Mouse (Mus musculus): ENCODE results near the gene Olfr730.

Gene Olfr730

DNA sequence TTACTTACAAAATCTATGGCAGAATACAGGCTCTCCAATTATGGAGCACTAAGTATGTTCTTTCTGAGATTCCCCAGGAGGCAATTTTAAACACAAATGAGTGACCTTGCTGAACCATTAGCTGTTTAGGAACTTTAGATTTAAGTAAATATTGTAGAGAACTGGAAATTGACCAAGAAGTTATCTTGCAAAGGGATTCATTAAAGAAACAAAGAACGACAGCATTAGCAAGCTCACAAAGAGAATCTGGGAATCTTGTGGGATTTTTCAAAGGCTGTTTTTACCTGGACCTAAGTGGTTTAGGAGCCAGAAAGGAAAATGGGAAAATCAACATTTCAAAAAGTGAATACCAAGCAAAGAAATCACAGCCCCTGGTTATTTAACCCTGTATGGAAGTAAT, at the start of gene Olfr730:
Gene Olfr730 (minus strand): TSS at position 101 of the 400 bp plus-strand sequence.
- no peak for DNase-seq

DNA sequence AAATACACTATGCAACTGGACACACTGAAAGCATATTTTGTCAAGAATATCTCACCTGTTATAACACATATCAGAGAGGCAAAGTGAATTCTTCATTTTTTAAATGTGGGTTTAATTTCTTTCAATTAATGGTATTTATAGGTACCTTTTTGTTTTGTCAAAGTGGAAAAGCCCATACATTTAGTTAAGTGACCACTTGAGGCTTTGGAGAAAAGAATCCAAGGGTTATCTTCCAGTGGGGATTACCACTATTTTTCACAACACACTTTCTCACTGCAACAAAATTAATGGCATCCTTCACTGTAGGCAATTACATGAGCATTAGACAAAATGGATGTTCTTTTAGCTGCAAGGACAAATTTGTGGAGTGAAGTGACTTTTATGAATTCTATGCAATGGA, 35.2 kb downstream of the Olfr730 start, which contains the start of gene Olfr729:
Gene Olfr729 (minus strand): TSS at position 101 of the 400 bp plus-strand sequence.
- DNase-seq = no peak

DNA sequence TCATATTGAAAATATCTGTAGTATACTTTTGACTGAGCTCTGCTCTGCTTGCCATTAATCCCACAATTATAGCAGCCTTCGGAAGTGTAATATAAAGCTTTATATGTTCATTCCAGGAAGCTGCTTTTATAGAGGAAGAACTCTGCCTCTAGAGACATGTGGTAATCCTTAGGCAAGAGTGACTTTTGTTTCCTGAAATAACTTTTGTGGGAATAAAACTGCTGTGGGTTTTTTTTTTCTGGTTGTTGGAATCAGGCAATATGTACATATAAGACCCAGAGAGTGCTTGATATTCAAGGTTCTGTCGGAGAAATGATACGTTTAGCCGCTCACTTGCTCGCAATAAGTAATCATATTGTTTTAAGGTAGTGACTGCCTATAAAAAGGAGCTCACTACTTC, 45.4 kb downstream of the Olfr730 start, which contains the start of gene Olfr728:
Gene Olfr728 (minus strand): TSS at position 101 of the 400 bp plus-strand sequence.
- no peak for DNase-seq

All from kidney, adult 9 months (tissue).